Mouse (Mus musculus) limb, embryonic 15.5 days (tissue): Measurements from ENCODE around the gene Agrn. TPM values are rescaled to one million over a fixed set of nuclear protein-coding genes. Genes with fewer than 3 reads are reported as not detected.

ENCODE experiments used
- ATAC-seq: fragments of 200-750 bp; cut with Nextera tagmentation; 2 replicates; pipeline ENCODE4 v1.8.0; 2017; ENCODE audit warnings: low read depth, moderate TSS enrichment; ENCODE audit not compliant: insufficient number of reproducible peaks, low FRiP score, low TSS enrichment
- H3K27ac ChIP-seq: fragments of 300-500 bp; sonication (generic); 2 replicates; pipeline ENCODE4 v1.5.1; 2015; ENCODE audit warnings: moderate library complexity, mild to moderate bottlenecking, inconsistent platforms
- H3K27me3 ChIP-seq: fragments of 300-500 bp; sonication (generic); 2 replicates; pipeline ENCODE4 v1.6.1; 2015; ENCODE audit warnings: inconsistent platforms
- H3K36me3 ChIP-seq: fragments of 300-500 bp; sonication (generic); 2 replicates; pipeline ENCODE4 v1.6.1; 2015; ENCODE audit warnings: inconsistent platforms
- H3K4me1 ChIP-seq: fragments of 300-500 bp; sonication (generic); 2 replicates; pipeline ENCODE4 v1.6.1; 2015; ENCODE audit warnings: inconsistent platforms
- H3K4me2 ChIP-seq: fragments of 300-500 bp; sonication (generic); 2 replicates; pipeline ENCODE4 v1.6.1; 2015; ENCODE audit warnings: mild to moderate bottlenecking, inconsistent platforms
- H3K4me3 ChIP-seq: fragments of 300-500 bp; sonication (generic); 2 replicates; pipeline ENCODE4 v1.5.1; 2015; ENCODE audit warnings: mild to moderate bottlenecking, inconsistent platforms
- H3K9ac ChIP-seq: fragments of 300-500 bp; sonication (generic); 2 replicates; pipeline ENCODE4 v1.6.1; 2015; ENCODE audit warnings: inconsistent platforms
- H3K9me3 ChIP-seq: fragments of 300-500 bp; sonication (generic); 2 replicates; pipeline ENCODE4 v1.6.1; 2016; ENCODE audit warnings: inconsistent platforms
- WGBS: fragments of 180-500 bp; shearing (Covaris S2); methylation state at CpG from one replicate; pipeline ENCODE4 v1.1.7; 2015; 5-methylcytosine and 5-hydroxymethylcytosine counted together
- polyA plus RNA-seq: library from polyadenylated mRNA; unstranded; fragments of >200 nt; fragmentation: Nextera tagmentation; extraction: Ambion mirVana; gene quantifications from 2 replicates; pipeline ENCODE4 v1.2.1, GENCODE M21; 2015

Gene Agrn
- polyA plus RNA-seq, 1 experiment from 2014 or later, result 67.1 TPM

DNA sequence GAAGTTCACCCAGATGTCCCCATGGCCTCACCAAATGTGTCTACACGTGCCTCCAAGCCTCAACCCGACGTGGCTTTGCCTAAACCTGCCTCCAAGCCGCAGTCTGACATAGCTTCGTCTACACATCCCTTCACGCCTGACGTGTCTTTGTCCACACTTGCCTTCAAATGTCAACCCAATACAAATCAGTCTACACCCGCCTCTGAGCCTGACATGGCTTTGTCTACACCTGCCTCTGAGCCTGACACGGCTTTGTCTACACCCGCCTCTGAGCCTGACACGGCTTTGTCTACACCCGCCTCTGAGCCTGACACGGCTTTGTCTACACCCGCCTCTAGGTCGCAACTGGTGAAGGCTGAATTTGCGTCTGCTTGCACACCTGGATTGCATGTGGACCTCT lies 20.6 kb upstream of the Agrn start:
- Histone ChIP-seq H3K4me1 (no peaks in the 10 kb centered on the region), H3K9ac (no peak overlapping the region), H3K4me2 (no peak overlapping the region), H3K27ac (no peak overlapping the region), H3K27me3 (no peaks in the 10 kb centered on the region), H3K9me3 (no peaks in the 10 kb centered on the region), H3K4me3 (no peak overlapping the region), H3K36me3 (no peaks in the 10 kb centered on the region)
- no peak for ATAC-seq
- 66% methylated on average over 16 of the region's 16 CpGs for WGBS

DNA sequence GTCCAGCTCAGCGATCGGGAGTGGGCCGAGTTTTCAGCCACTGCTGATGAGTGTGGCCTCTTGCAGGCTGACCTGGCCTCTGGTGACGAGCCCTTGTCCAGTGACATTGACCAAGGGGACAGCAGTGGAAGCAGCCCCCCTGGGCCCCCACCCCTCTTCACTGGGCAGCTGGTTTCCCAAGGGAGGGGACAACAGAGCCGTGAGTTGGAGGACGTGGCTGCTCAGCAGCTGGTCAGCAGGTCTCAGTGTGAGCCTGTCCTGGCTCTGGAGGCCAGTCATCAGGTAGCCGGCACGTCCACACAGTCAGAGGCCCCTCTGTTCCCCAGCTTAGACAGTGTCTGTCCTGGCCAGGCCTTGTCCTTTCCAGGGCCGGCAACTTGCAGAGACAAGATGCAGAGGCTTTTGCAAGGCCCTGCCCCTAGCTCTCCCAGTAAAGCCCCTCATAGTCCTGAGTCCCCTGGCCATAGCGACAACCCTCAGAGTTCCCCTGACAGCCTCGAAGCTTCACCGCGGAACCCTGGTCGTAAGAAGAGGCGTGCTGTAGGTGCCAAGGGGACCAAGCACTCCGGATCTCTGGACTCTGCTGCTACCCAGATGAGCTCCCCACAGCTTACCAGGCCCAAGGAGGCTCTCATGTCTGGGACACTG lies 19.9 kb upstream of the Agrn start:
- ATAC-seq, result no peak
- no peak overlapping the region for H3K9ac ChIP-seq
- H3K27me3 ChIP-seq, result no peaks in the 10 kb centered on the region
- H3K9me3 ChIP-seq, result no peaks in the 10 kb centered on the region
- H3K4me3 ChIP-seq, result no peak overlapping the region
- H3K36me3 ChIP-seq, result no peaks in the 10 kb centered on the region
- no peaks in the 10 kb centered on the region for H3K4me1 ChIP-seq
- WGBS, result 82% methylated on average over 16 of the region's 16 CpGs
- no peak overlapping the region for H3K27ac ChIP-seq
- H3K4me2 ChIP-seq, result no peak overlapping the region

DNA sequence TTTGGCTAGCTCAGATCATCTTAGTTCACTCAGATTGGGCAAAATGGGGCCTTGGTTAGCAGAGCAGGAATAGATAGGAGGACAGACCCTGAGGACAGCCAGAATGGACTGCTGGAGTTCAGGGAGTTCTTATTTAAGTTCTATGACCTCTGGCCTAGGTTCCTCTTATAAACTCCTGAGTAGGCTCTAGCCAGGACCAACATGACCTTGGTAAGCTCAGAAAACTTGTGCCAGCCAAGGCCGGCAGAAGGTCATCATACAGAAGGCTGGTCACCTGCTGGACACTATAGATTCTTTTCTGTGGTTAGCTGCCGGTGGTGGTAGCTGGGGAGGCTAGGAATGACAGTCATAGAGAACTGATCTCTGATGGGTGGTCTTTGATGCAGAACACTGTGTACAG lies 18.9 kb upstream of the Agrn start:
- no peaks in the 10 kb centered on the region for H3K27me3 ChIP-seq
- H3K9ac ChIP-seq, result no peak overlapping the region
- no peaks in the 10 kb centered on the region for H3K36me3 ChIP-seq
- no peak overlapping the region for H3K4me2 ChIP-seq
- no peak overlapping the region for H3K27ac ChIP-seq
- WGBS, result 89% methylated on average over 2 of the region's 2 CpGs
- no peaks in the 10 kb centered on the region for H3K9me3 ChIP-seq
- ATAC-seq, result no peak
- no peak overlapping the region for H3K4me3 ChIP-seq
- no peaks in the 10 kb centered on the region for H3K4me1 ChIP-seq

DNA sequence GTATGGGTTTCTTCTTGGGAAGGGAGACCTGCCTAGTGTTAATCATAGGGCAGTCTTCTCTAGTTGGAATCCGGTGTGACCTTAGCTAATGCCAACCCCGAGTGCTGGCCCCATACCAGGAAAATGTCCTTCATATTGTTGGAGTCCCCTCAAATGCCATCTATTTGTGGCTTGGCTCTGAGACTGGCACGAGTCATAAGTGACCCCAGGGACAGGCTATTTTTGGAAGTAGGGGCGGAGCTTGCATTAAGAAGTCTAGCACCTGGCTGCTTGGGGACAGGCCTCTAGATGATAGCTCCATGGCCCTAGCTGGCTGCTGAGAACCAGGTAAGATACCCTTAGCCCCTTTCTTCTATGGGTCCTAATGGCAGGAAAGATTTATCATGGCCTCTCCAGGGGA lies 18.4 kb upstream of the Agrn start, which contains the start of gene Perm1:
Gene Perm1 (plus strand): TSS at position 220 of the 400 bp plus-strand sequence.
- H3K36me3 ChIP-seq, result no peaks in the 10 kb centered on the region
- no peak within 1 kb of the TSS for H3K4me2 ChIP-seq
- no peak within 1 kb of the TSS for H3K9ac ChIP-seq
- H3K4me3 ChIP-seq, result no peak within 1 kb of the TSS
- ATAC-seq, result no peak
- H3K27me3 ChIP-seq, result no peaks in the 10 kb centered on the region
- 70% methylated on average over 4 of the region's 4 CpGs for WGBS
- no peak within 1 kb of the TSS for H3K27ac ChIP-seq
- no peaks in the 10 kb centered on the region for H3K9me3 ChIP-seq
- H3K4me1 ChIP-seq, result no peaks in the 10 kb centered on the region

DNA sequence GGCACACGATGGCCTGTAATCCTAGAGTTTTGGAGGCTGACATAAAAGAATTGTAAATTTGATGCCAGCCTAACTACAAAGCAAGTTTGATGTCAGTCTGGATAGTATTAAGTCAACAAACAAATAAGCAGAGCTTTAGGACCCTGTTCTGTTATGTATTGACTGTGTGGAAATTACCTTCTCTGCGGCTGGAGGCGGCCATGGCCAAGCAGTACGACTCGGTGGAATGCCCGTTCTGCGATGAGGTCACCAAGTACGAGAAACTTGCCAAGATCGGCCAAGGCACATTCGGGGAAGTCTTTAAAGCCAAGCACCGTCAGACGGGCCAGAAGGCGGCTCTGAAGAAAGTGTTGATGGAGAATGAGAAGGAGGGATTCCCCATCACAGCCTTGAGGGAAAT lies 15.8 kb upstream of the Agrn start:
- H3K4me3 ChIP-seq, result no peak overlapping the region
- ATAC-seq, result no peak
- no peak overlapping the region for H3K27ac ChIP-seq
- H3K9ac ChIP-seq, result no peak overlapping the region
- H3K9me3 ChIP-seq, result no peaks in the 10 kb centered on the region
- no peak overlapping the region for H3K4me2 ChIP-seq
- H3K36me3 ChIP-seq, result no peaks in the 10 kb centered on the region
- H3K27me3 ChIP-seq, result no peaks in the 10 kb centered on the region
- WGBS, result 84% methylated on average over 13 of the region's 13 CpGs
- no peaks in the 10 kb centered on the region for H3K4me1 ChIP-seq

DNA sequence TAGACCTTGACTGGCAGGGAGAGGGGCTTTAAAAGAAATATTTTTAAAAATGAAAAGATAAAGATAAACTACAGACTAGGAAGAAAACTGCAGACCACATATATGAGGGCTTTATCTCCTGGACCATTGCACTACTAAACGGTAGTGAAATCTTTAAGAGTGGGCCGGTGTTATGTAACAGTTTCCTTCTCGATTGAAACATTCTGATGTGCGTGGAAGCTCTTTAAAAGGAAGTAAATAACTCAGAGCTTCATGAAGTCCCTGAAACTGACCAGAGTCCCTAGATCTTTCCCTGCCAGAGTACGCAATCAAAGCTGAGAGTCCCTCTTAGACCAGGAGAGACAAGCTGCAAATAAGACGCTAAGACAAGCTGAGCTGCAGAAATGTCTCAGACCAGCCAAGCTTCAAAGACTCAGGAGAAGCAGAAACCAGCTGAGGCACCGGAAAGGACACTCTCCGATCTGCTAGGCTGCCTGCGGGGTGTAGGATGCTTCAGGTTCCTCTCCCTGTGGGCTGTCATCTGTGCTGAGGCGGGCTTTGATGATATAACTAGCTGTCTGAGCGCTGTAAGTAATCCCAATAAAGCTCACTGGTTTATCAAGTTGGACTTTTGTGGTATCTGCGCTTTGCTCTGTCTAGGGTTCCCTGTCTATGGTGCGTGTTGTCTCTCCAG lies 12.8 kb upstream of the Agrn start:
- H3K27ac ChIP-seq, result no peak overlapping the region
- H3K9ac ChIP-seq, result no peak overlapping the region
- no peaks in the 10 kb centered on the region for H3K4me1 ChIP-seq
- H3K27me3 ChIP-seq, result peaks cover 2% of the 10 kb centered on the region
- WGBS, result 69% methylated on average over 13 of the region's 13 CpGs
- no peaks in the 10 kb centered on the region for H3K9me3 ChIP-seq
- ATAC-seq, result no peak
- no peaks in the 10 kb centered on the region for H3K36me3 ChIP-seq
- H3K4me2 ChIP-seq, result no peak overlapping the region
- no peak overlapping the region for H3K4me3 ChIP-seq

DNA sequence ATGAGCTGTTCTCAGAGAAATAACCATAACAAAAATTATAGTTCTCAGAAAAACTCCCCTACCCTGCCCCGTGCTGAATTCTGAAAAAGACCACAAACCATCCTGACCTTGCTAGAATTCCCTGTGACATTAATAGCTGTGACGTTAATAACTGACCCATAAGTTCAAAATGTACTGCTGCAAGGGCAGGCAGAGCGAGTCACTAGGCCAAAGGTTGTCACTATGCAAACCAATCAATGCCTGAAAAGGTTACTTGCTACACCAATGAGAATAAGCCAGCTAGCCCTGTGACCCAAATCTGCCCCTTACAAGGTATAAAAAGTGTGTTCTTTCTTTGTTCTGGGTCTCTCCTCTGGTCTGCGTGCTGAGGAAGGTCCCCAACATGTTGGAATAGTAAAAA lies 11.6 kb upstream of the Agrn start:
- 84% methylated on average over 4 of the region's 4 CpGs for WGBS
- Histone ChIP-seq H3K9ac (no peak overlapping the region), H3K9me3 (no peaks in the 10 kb centered on the region), H3K4me3 (no peak overlapping the region), H3K4me1 (peaks cover 9% of the 10 kb centered on the region), H3K27me3 (peaks cover 15% of the 10 kb centered on the region), H3K36me3 (no peaks in the 10 kb centered on the region), H3K27ac (no peak overlapping the region), H3K4me2 (no peak overlapping the region)
- no peak for ATAC-seq

DNA sequence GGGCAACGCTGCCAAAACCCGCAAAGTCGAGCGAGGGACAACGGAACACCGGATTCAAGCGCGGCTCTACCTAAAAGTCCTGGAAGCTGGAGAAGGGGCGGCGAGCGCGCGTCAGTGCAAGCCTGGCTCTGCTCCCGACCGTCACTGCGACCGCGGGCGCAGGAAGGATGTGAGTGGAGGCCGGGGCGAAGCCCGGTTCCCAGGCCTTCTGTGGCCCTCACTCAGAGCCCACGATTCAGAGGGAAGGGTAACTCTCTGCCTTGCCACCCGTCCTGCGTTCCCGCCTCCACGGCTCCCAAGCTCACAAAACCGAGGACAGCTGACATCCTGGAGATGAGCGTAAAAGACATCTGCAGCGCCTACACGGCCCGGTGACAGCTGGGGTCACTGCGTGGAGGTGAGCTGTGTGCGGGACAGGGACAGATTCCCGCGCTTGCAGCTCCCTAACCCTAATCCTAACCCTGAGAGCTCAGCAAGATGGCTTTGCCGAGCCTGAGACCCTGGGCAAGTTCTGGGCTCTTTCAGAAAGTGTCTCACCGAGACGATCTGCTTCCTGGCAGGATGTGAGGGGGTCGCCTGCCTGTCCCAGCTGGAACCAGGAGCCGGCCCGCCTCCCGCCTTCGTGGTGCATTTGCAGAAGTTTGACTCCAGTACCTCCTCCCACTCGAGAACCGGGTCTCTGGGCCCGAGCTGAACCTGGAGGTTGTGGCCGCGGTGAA lies 6.3 kb upstream of the Agrn start:
- Histone ChIP-seq H3K9ac (peak overlapping the region; percentile 47), H3K27ac (peak overlapping the region; percentile 54), H3K4me1 (peaks cover 26% of the 10 kb centered on the region), H3K36me3 (no peaks in the 10 kb centered on the region), H3K27me3 (peaks cover 32% of the 10 kb centered on the region), H3K4me2 (peak overlapping the region; percentile 96), H3K4me3 (peak overlapping the region; percentile 54), H3K9me3 (no peaks in the 10 kb centered on the region)
- WGBS, result under 1% methylated on average over 49 of the region's 49 CpGs
- ATAC-seq, result peak; percentile 25; the same call in 1 of the 2 replicates

DNA sequence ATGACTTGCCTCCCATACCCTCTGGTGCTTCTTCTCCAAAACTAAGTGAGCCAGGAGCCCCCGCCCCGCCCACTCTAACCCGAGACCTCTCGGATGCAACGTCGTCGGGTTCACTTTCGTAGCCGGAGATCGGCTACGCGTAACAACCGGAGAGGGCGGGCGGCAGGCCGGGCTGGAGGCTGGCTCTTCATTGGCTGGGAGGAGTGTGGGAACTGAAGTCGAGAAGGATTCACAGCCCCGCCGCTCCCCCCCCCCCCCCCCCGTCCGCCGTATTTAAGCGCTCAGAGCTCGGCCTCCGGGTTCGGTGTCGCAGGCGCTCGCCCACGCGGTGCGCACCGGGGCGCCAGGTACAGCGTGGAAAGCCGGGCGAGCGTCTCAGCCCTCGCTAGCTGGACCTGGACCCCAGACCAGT lies 5.7 kb upstream of the Agrn start, which contains the start of gene AW011738:
Gene AW011738 (plus strand): TSS at position 304 of the 412 bp plus-strand sequence.
- Histone ChIP-seq H3K4me2 (peak within 1 kb of the TSS; percentile 96), H3K27ac (peak within 1 kb of the TSS; percentile 54), H3K4me1 (peaks cover 26% of the 10 kb centered on the region), H3K36me3 (no peaks in the 10 kb centered on the region), H3K27me3 (peaks cover 32% of the 10 kb centered on the region), H3K9me3 (no peaks in the 10 kb centered on the region), H3K9ac (peak within 1 kb of the TSS; percentile 47), H3K4me3 (peak within 1 kb of the TSS; percentile 54)
- WGBS, result under 1% methylated on average over 32 of the region's 39 CpGs
- peak; percentile 68; the same call in 1 of the 2 replicates for ATAC-seq

DNA sequence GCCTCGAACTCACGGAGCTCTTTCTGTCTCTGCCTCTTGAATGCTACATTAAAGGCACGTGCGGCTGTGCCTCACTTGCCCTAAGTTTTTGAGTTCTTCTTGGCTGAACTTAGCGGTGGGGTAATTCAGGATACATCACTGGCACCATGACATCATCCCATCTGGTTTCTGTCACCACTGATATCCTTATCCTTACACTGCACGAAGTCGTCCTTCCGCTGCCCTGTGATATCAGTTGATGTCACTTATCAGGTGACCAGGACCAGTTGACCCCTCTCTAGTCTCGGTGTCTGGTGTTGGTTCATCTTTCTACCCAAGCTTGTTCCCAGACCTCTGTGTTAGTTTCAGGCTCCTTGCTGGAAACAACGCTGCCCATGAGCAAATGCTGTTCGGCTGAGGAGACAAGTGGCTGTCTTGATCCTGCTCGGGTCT lies 5.2 kb upstream of the Agrn start:
- Histone ChIP-seq H3K4me1 (peaks cover 26% of the 10 kb centered on the region), H3K9me3 (no peaks in the 10 kb centered on the region), H3K27ac (no peak overlapping the region), H3K4me3 (peak overlapping the region; percentile 54), H3K27me3 (peaks cover 32% of the 10 kb centered on the region), H3K4me2 (peak overlapping the region; percentile 96), H3K9ac (no peak overlapping the region), H3K36me3 (no peaks in the 10 kb centered on the region)
- WGBS, result 41% methylated on average over 12 of the region's 12 CpGs
- ATAC-seq, result no peak

DNA sequence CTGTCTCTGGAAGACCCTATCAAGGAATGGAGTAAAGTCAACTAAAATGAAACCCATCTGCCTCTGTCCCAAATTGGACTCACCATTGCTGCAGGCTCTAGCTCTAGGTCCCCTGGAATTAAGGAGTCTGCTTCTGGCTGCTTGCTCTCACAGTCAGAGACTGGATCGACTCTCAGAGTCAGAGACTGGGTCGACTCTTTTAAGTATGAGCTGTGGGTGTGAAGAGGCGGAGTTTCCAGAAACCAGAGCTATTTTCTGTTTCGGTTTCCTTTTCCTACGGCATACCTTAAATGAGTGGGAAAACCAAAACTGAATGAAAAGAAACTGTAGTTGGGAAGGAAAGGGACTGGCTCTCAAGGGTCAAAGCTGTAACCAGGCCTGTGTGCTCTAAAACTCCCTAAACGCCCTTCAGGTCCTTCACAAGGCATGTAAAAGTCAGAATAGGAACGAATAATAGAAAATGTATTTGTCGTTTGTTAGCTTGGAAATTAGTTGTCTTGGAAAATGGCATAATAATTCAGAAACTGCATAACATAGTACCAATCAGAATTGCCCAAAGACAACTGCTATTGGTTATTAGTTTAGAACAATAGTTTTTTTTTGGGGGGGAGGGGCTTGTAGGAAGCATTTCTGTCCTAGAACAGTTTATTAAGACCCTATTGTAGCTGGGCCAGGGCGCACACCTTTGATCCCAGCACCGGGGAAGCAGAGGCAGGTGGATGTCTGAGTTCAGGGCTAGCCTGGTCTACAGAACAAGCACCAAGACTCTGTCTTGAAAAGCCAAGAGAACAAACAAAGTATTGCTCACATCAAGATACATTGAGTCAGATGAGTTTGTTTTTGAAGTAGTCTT lies 3.6 kb upstream of the Agrn start, which contains the start of gene Isg15:
Gene Isg15 (minus strand): TSS at position 196 of the 853 bp plus-strand sequence.
- ATAC-seq, result no peak

More for the DNA sequence above, 3.6 kb upstream of the Agrn start, which contains the start of gene Isg15:
- H3K36me3 ChIP-seq, result no peaks in the 10 kb centered on the region
- WGBS, result 46% methylated on average over 10 of the region's 10 CpGs
- no peak within 1 kb of the TSS for H3K4me3 ChIP-seq
- H3K4me2 ChIP-seq, result no peak within 1 kb of the TSS
- no peak within 1 kb of the TSS for H3K27ac ChIP-seq
- H3K4me1 ChIP-seq, result peaks cover 33% of the 10 kb centered on the region
- no peak within 1 kb of the TSS for H3K9ac ChIP-seq
- H3K27me3 ChIP-seq, result peaks cover 32% of the 10 kb centered on the region
- H3K9me3 ChIP-seq, result no peaks in the 10 kb centered on the region
